Mouse (Mus musculus): Measurements from ENCODE around the gene Cdk2ap2.

- 0 out of 2 replicates have a peak, but pooled peaks have one; percentile 23 for TF ChIP-seq EP300 (IDR thresholded peaks at IDR 0.05; ENCODE audit: insufficient read depth, low read depth, low read length)
- no peak for TF ChIP-seq POLR2A (IDR thresholded peaks at IDR 0.05; ENCODE audit: insufficient read depth, low read length)
- TF ChIP-seq CTCF (IDR thresholded peaks at IDR 0.05; ENCODE audit: low read depth, low read length), result no peak
Observed at GRCm38 (mm10) chr19:4055947-4056693, 40.9 kb upstream of the Cdk2ap2 start.

All from ES-Bruce4 (cell line).